In genomic region chr11:77317721-77318477, GRCm38 (mm10) we compare ENCODE assay signal across 8 mouse cellular contexts.
DNase-seq lines count a peak whose midpoint lies in the region.

No protein-coding gene starts in this region.

- DNase-seq in adrenal gland, adult 2 months: peak; percentile 12
- DNase-seq in adrenal gland, adult 18-20 months (ENCODE audit: low spot score in 2 of 2): no peak
- DNase-seq in left cerebral cortex, postnatal 14 days (ENCODE audit: low spot score in 2 of 2): peak; percentile 26 to 32
- no peak for DNase-seq in left cerebral cortex, adult 8-10 months (ENCODE audit: low spot score in 2 of 2)
- DNase-seq in embryo, embryonic 10.5 days (ENCODE audit: low spot score): peak; percentile 32
- peak; percentile 8 to 30 for DNase-seq in layer of hippocampus, postnatal 14 days (ENCODE audit: low spot score in 2 of 2)
- no peak for DNase-seq in right cerebral cortex, postnatal 10 days (ENCODE audit: low spot score in 2 of 2)
- DNase-seq in gastrocnemius, postnatal 10 days: no peak

- intact Hi-C loops in left cerebral cortex, postnatal 14 days (cut with DNase I): loop anchor here (5.0 kb wide), 1 partner anchor 124 kb away; no protein-coding TSS in a partner anchor

Comparison
In these comparisons a context has a peak if more than half of its experiments do, and no peak if none do; other contexts are left out.
1. DNase-seq: peak in adrenal gland, adult 2 months (single experiment), left cerebral cortex, postnatal 14 days (2 of 2), embryo, embryonic 10.5 days (single experiment) and layer of hippocampus, postnatal 14 days (2 of 2); none in adrenal gland, adult 18-20 months (0 of 2), left cerebral cortex, adult 8-10 months (0 of 2), right cerebral cortex, postnatal 10 days (0 of 2) and gastrocnemius, postnatal 10 days (single experiment).